Mouse (Mus musculus): ENCODE data around the gene Tmcc1. TPM values are rescaled to one million over a fixed set of nuclear protein-coding genes. Genes with fewer than 3 reads are reported as not detected.

Tmcc1 gene
- total RNA-seq, 2 experiments from 2014 or later, result 32.7 to 35.9 TPM

- no peak for DNase-seq
Observed at GRCm38 (mm10) chr6:116015902-116016301, 177.4 kb downstream of the Tmcc1 start.

GRCm38 (mm10) chr6:116014111-116014510, 179.2 kb downstream of the Tmcc1 start:
- DNase-seq, result peak in 1 of 2 experiments; percentile 23

- no peak for DNase-seq
Observed at GRCm38 (mm10) chr6:116013687-116014086, 179.6 kb downstream of the Tmcc1 start.

GRCm38 (mm10) chr6:116010541-116010940, 182.7 kb downstream of the Tmcc1 start:
- peak; percentile 79 to 97 for DNase-seq

- DNase-seq, result peak in 1 of 2 experiments; percentile 47
Observed at GRCm38 (mm10) chr6:116009426-116009825, 183.9 kb downstream of the Tmcc1 start.

- peak; percentile 71 to 91 for DNase-seq
Observed at GRCm38 (mm10) chr6:116007561-116008173, 185.6 kb downstream of the Tmcc1 start.

- DNase-seq, result peak; percentile 78 to 93
Observed at GRCm38 (mm10) chr6:116006731-116007130, 186.6 kb downstream of the Tmcc1 start.

- peak in 1 of 2 experiments; percentile 61 for DNase-seq
Observed at GRCm38 (mm10) chr6:116005959-116006288, 187.4 kb downstream of the Tmcc1 start.

GRCm38 (mm10) chr6:116005275-116005958, 187.9 kb downstream of the Tmcc1 start:
- DNase-seq, result no peak

GRCm38 (mm10) chr6:116004716-116005115, 188.6 kb downstream of the Tmcc1 start:
- DNase-seq, result peak in 1 of 2 experiments; percentile 67

GRCm38 (mm10) chr6:116004069-116004468, 189.2 kb downstream of the Tmcc1 start:
- peak in 1 of 2 experiments; percentile 80 for DNase-seq

- peak in 1 of 2 experiments; percentile 61 for DNase-seq
Observed at GRCm38 (mm10) chr6:116003516-116003915, 189.8 kb downstream of the Tmcc1 start.

GRCm38 (mm10) chr6:116002311-116003104, 190.8 kb downstream of the Tmcc1 start:
- DNase-seq, result no peak

GRCm38 (mm10) chr6:116000851-116001250, 192.4 kb downstream of the Tmcc1 start:
- DNase-seq, result no peak

- DNase-seq, result peak in 1 of 2 experiments; percentile 47
Observed at GRCm38 (mm10) chr6:115999227-115999626, 194.1 kb downstream of the Tmcc1 start.

GRCm38 (mm10) chr6:115998758-115999157, 194.5 kb downstream of the Tmcc1 start:
- no peak for DNase-seq

- DNase-seq, result no peak
Observed at GRCm38 (mm10) chr6:115997726-115998311, 195.5 kb downstream of the Tmcc1 start.

GRCm38 (mm10) chr6:115996171-115996851, 197.0 kb downstream of the Tmcc1 start:
- DNase-seq, result peak; percentile 76 to 91

- peak; percentile 40 to 64 for DNase-seq
Observed at GRCm38 (mm10) chr6:115995531-115995941, 197.8 kb downstream of the Tmcc1 start.

GRCm38 (mm10) chr6:115994877-115995520, 198.3 kb downstream of the Tmcc1 start, which contains the start of gene Plxnd1:
TSS of gene Plxnd1 (minus strand) at chr6:115995005.
- DNase-seq, result peak; percentile 97 to 98

Measured in heart, adult 18-20 months (tissue).